Mouse (Mus musculus) gastrocnemius, postnatal 25 days (tissue): Measurements from ENCODE around the gene Galns. TPM values are rescaled to one million over a fixed set of nuclear protein-coding genes. Genes with fewer than 3 reads are reported as not detected.

Source experiments
- DNase-seq: peaks from one replicate; pipeline ENCODE4 v3.0.0; 2022
- total RNA-seq, 2 experiments: library from RNA; stranded (reverse); gene quantifications; 1 replicate in 1 of 2; 2 replicates in 1 of 2; pipeline ENCODE4 v1.2.3; 2021

The Galns gene
- total RNA-seq, 2 experiments from 2014 or later: 1.3 to 1.8 TPM

- peak; percentile 30 for DNase-seq
Measured at GRCm38 (mm10) chr8:122568109-122568504, 43.2 kb downstream of the Galns start.

- peak; percentile 95 for DNase-seq
Measured at GRCm38 (mm10) chr8:122567361-122568108, 43.7 kb downstream of the Galns start, which contains the start of gene Cdt1. Gene Cdt1, plus strand, starts transcription at chr8:122568015.

GRCm38 (mm10) chr8:122566766-122567165 is 44.5 kb downstream of the Galns start:
- DNase-seq: no peak

GRCm38 (mm10) chr8:122564363-122565352 is 46.6 kb downstream of the Galns start:
- DNase-seq: no peak

- DNase-seq: peak; percentile 59
Measured at GRCm38 (mm10) chr8:122561199-122561598, 50.1 kb downstream of the Galns start.

- no peak for DNase-seq
Measured at GRCm38 (mm10) chr8:122558671-122559349, 52.5 kb downstream of the Galns start.

- no peak for DNase-seq
Measured at GRCm38 (mm10) chr8:122557248-122558038, 53.8 kb downstream of the Galns start.

GRCm38 (mm10) chr8:122556030-122557009 is 54.9 kb downstream of the Galns start:
- DNase-seq: peak; percentile 78

GRCm38 (mm10) chr8:122554786-122555185 is 56.5 kb downstream of the Galns start:
- DNase-seq: no peak

GRCm38 (mm10) chr8:122551265-122552051 is 59.8 kb downstream of the Galns start, which contains the start of gene Piezo1:
Gene Piezo1, minus strand, starts transcription at chr8:122551329.
- DNase-seq: peak; percentile 87

GRCm38 (mm10) chr8:122550995-122551264 is 60.3 kb downstream of the Galns start:
- no peak for DNase-seq

GRCm38 (mm10) chr8:122550234-122550994 is 60.8 kb downstream of the Galns start:
- no peak for DNase-seq

- DNase-seq: no peak
Measured at GRCm38 (mm10) chr8:122548891-122549439, 62.3 kb downstream of the Galns start.

- DNase-seq: no peak
Measured at GRCm38 (mm10) chr8:122548331-122548730, 62.9 kb downstream of the Galns start.

GRCm38 (mm10) chr8:122547815-122548214 is 63.4 kb downstream of the Galns start:
- DNase-seq: no peak

GRCm38 (mm10) chr8:122546811-122547453 is 64.3 kb downstream of the Galns start:
- DNase-seq: peak; percentile 63

GRCm38 (mm10) chr8:122546066-122546755 is 65.1 kb downstream of the Galns start:
- DNase-seq: no peak
